9 mouse cellular contexts compared by ENCODE assay signal in the genomic region with DNA sequence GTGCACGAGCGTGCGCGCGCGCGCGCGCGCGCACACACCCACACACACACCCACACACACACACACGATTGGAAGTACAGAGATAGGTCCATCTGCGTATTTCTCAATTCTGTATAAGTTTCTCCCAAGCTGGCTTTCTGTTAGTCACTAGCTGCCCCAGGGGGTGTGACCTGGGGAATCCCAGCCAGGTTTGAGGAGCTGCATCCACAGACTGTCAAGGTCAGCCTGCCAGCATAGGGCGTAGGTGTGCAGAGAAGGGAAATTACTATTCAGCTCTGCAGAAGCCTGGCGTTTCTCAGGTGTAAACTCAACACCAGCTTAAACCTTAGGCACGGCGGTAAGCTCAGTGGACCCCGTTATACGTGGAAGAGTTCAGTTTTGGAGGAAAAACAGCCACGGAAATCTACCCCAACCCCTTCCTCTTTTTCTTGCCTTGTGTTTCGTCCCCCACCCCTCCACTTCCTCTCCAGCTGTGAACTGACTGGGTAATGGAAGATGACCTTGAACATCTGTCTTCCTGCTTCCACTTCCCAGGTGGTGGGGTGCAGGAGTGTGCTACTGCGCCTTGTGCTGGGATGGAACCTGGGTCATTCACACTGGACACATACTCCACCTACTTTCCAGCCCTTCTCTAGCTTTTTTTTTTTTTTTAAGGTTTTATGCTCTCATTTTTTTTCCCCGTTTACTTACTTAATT.
DNase-seq lines count a peak whose midpoint lies in the region; ATAC-seq and TF ChIP-seq lines count a peak whose summit lies in the region.
"Had no signal": no experiment of that assay in that cellular context is flagged by ENCODE, and none has a peak within 500 bp of the region (broad histone marks: within the 10 kb centered on the region; RNA-seq: fewer than 3 reads in every experiment).

No protein-coding gene starts in this region.

- DNase-seq in adrenal gland, adult 18-20 months (ENCODE audit: low spot score in 2 of 2), result peak; percentile 8 to 24
- DNase-seq in adrenal gland, adult 8-10 months, result no peak
- DNase-seq in layer of hippocampus, adult 2 months (ENCODE audit: low spot score in 2 of 2), result no peak
- no peak for DNase-seq in layer of hippocampus, postnatal 36 days
- DNase-seq in ZHBTc4 (ENCODE audit: low read depth, low spot score), result peak; percentile 70
- peak; percentile 54 for DNase-seq in heart, postnatal 4 days
- DNase-seq in layer of hippocampus, adult 18-20 months (ENCODE audit: low spot score in 2 of 2), result no peak
- DNase-seq: midbrain, embryonic 14.5 days had no signal

- no peak overlapping the region for H3K4me3 ChIP-seq in layer of hippocampus, adult 2 months

- no peak overlapping the region for H3K27ac ChIP-seq in layer of hippocampus, adult 2 months

- TF ChIP-seq CTCF in layer of hippocampus, adult 2 months (conservative IDR thresholded peaks at IDR 0.05), result peak; percentile 47

- no peak for ATAC-seq in erythroblast, adult 5-6 weeks (replicated peaks; ENCODE audit: low FRiP score, poor library complexity, severe bottlenecking)

Comparison
In these comparisons a context has a peak if more than half of its experiments do, and no peak if none do; other contexts are left out.
1. DNase-seq: peak in adrenal gland, adult 18-20 months (2 of 2), ZHBTc4 (single experiment) and heart, postnatal 4 days (single experiment); none in adrenal gland, adult 8-10 months (single experiment), layer of hippocampus, adult 2 months (0 of 2), layer of hippocampus, postnatal 36 days (0 of 2) and layer of hippocampus, adult 18-20 months (0 of 2).